Mouse (Mus musculus) cerebellum, adult 2 months (tissue): ENCODE data around the gene Tac4.

Experiments used
- CTCF ChIP-seq: fragments of 200-500 bp; IDR thresholded peaks from 2 replicates; pipeline ENCODE4 v1.5.1; 2011; ENCODE audit warnings: low read depth, mild to moderate bottlenecking, control low read depth, low read length, moderate library complexity, borderline replicate concordance; ENCODE audit not compliant: insufficient read depth
- POLR2A ChIP-seq: fragments of 200-500 bp; IDR thresholded peaks from 2 replicates; pipeline ENCODE4 v1.6.1; 2011; ENCODE audit warnings: low read length, control low read depth, borderline replicate concordance; ENCODE audit not compliant: insufficient read depth

DNA sequence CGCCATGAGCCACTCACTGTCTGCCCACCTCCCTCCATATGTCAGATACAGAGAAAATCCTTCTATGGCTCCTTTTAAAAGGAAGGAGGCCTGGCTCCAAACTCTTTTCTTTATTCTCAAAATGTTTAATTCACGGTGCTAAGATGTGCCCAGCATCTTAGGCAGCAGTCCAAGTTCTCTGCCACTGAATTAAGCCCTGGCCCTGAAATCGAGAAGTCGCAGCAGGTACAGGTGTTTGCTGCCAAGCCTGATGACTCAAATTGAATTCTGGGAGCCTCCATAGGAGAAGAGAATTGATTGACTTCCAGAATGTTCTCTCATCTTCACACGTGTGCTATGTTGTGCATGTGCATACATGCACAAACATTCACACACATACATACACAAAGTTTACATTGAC lies 21.0 kb downstream of the Tac4 start:
- no peak for TF ChIP-seq POLR2A
- TF ChIP-seq CTCF: no peak
